Mouse (Mus musculus): Measurements from ENCODE around the gene 4930470P17Rik.
A peak's percentile ranks its signal among the peaks of the same experiment; 100 is the strongest.
"Not testable (repeated sequence)": the region's sequence is repeated elsewhere in the genome, so short reads cannot be mapped to it uniquely, and the experiment has no call there.

4930470P17Rik gene

DNA sequence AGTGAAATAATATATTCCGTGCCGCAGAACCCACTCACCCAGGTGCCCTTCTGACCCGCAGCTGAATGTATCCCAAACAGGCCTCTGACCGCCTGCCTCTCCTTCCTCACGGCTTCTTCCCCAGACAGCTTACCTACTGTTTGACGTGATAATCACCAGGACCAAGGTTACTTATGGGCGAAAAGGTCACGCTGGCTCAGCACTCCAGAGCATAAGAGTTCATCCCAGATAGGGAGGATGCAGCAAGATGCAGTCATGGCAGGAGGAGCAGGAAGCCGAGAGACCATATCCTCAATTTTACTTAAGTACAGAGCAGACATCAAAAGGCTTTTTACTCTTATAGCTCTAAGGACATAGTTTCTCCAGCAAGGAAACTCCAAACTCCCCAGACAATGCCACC, at the start of gene 4930470P17Rik:
4930470P17Rik (minus strand) TSS at position 101 of the 400 bp plus-strand sequence.
- DNase-seq (ENCODE audit: low spot score in 2 of 2): no peak

GRCm38 (mm10) chr2:170651483-170651882, 49.7 kb upstream of the 4930470P17Rik start:
- no peak for DNase-seq (ENCODE audit: low spot score in 2 of 2)

- peak; percentile 63 to 65 for DNase-seq (ENCODE audit: low spot score in 2 of 2)
These were observed 46.7 kb upstream of the 4930470P17Rik start for GRCm38 (mm10) chr2:170648542-170648941.

DNA sequence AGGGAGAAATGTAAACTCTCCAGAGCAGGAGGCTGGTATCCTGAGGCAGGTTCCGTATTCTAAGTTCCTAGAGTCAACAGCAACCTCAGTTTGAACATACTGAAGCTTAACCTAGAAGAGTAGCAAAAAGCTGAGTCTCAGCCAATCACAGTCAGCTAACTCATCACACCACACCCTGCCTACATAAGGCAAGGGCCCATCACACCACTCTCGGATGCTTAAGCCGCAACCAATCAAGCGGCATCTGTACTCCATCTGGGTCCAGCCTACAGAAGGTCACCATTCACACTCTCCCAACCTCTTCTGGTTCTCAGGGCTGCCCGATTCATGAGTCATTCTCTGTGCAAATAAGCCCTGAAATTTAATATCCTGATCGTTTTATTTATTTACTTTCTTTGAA, 44.4 kb upstream of the 4930470P17Rik start:
- no peak for DNase-seq (ENCODE audit: low spot score in 2 of 2)

DNA sequence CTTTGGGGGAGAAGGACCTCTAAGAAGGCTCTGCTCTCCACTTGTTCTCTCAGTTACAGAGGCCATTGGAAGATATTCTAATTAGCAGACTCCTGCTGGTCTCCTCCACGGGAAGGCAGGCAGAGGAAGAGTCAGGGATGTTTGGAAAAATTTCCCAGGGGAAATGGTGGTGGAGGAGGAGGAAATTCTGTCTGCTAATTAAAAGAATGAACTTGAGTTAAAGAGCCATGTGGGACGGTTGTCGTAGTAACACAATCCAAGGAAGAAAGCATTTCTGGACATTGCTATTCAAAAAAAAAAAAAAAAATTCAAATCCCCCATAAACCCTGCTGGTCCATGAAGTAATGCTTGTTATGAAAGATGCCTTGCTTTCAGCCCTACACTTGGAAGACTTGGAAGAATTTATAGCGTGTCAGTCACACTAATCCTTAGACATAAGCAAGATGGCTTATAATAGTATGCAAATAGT, 40.6 kb upstream of the 4930470P17Rik start:
- DNase-seq (ENCODE audit: low spot score in 2 of 2): no peak

- DNase-seq (ENCODE audit: low spot score in 2 of 2): no peak
These were observed 38.5 kb upstream of the 4930470P17Rik start for GRCm38 (mm10) chr2:170640281-170640680.

DNA sequence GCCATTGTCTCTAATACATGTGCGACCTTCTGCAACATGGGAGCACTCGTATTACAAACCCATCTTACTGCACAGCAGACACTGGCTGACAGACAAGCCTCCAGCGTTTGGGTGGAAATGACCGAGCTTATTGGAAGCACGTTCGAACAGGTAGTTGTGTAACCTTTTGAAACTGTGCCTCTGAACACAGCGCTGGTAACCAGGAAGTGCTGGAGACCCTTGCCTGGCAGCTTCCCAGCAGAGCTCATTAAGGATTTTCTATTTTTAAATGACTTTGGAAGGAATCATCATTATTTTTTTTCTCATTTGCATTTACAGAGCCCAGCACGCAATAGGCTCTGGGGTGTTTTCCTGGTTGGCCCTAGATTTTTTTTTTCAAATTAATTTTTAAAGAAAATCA, 36.9 kb upstream of the 4930470P17Rik start:
- DNase-seq (ENCODE audit: low spot score in 2 of 2): no peak

- no peak for DNase-seq (ENCODE audit: low spot score in 2 of 2)
These were observed 31.3 kb upstream of the 4930470P17Rik start for GRCm38 (mm10) chr2:170632998-170633622.

GRCm38 (mm10) chr2:170632386-170632785, 30.6 kb upstream of the 4930470P17Rik start:
- DNase-seq (ENCODE audit: low spot score in 2 of 2): no peak

DNA sequence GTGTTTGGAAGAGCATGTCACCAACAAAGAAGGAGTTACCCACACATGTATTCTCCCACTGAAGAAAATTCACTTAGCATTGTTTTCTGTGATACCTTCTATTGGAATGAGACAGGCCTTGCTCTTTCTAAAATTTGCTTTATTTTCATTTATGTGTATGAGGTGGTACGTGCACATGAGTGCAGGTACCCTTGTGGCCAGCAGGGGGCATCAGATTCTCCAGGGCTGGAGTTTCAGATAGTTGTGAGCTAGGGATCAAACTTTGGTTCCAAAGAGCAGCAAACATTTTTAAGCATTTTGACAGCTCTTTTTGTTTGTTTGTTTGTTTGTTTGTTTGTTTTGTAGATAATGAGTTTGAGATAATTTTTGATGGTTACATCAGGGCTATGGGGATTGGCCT, 29.6 kb upstream of the 4930470P17Rik start:
- no peak for DNase-seq (ENCODE audit: low spot score in 2 of 2)

DNA sequence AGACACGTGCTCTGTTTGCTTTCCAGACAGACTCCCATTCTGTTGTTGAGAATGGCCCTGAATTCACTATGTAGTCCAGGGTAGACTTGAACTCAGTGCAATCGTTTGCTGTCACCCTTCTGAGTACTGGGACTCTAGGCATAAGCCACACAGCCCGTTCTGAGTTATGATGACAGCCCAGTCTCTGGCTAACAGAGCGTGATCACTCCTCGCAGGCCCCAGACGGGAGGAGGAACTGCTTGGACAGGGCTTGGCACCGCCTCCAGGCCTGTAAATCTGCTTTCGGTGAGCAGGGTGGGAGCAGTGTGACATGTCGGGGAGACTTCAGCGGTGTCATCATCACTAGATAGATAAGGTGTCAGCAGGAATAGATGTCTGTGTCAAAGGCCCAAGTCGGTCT, 28.7 kb upstream of the 4930470P17Rik start:
- no peak for DNase-seq (ENCODE audit: low spot score in 2 of 2)

- not testable (repeated sequence) for DNase-seq (ENCODE audit: low spot score in 2 of 2)
These were observed 26.2 kb upstream of the 4930470P17Rik start for GRCm38 (mm10) chr2:170627991-170628390.

- DNase-seq (ENCODE audit: low spot score in 2 of 2): not testable (repeated sequence)
These were observed 22.5 kb upstream of the 4930470P17Rik start for GRCm38 (mm10) chr2:170624201-170624880.

GRCm38 (mm10) chr2:170622985-170623384, 21.2 kb upstream of the 4930470P17Rik start:
- DNase-seq (ENCODE audit: low spot score in 2 of 2): no peak

GRCm38 (mm10) chr2:170618862-170619492, 17.2 kb upstream of the 4930470P17Rik start:
- no peak for DNase-seq (ENCODE audit: low spot score in 2 of 2)

DNA sequence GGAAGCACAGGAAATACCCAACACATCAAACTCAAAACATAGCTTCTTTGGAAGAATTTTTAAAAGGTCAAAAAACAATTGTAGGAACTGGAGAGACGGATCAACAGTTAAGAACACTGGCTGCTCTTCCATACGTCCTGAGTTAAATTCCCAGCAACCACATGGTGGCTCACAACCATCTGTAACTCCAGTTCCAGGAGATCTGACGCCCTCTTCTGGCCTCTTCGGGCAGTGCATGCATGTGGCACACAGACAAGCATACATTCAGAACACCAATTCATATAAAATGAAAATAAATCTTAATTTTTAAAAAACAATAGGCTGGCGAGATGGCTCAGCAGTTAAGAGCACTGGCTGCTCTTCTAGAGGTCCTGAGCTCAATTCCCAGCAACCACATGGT, 10.0 kb upstream of the 4930470P17Rik start:
- DNase-seq (ENCODE audit: low spot score in 2 of 2): not testable (repeated sequence)

GRCm38 (mm10) chr2:170601171-170601570, 646 bp downstream of the 4930470P17Rik start:
- DNase-seq (ENCODE audit: low spot score in 2 of 2): no peak

DNA sequence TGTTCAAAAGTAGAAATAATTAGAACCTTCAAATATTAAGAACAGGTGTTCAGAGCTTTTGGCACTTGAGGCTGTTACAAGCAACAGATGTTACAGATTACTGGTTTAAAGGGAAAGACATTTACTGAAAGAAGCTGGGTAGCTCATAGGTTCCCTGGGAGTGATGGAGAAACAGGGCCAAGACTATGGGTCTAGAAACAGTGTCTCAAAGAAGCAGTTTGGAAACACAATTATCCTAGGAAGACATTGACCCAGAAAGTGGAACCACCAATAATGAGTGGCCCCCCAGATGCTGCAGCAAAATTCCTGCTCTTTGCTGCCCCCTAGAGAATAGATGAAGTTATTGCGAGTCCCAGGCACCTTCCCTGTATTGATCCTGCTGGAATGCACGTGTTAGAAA, 4.2 kb downstream of the 4930470P17Rik start:
- DNase-seq (ENCODE audit: low spot score in 2 of 2): no peak

DNA sequence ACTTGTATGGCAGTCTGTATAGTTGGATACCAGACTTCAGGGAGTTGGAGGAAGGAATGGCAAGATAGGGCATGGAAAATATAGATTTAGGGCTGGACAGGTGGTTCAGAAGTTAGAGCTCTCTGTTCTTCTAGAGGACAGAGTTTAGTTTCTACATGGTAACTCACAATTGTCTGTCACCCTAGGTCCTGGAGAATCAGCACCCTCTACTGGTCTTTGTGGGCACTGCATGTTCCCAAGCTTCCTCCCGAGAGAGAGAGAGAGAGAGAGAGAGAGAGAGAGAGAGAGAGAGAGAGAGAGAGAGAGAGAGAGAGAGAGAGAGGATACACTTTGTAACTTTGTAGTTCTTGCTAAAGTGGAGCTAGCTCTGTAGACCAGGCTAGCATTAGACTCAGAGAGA, 5.1 kb downstream of the 4930470P17Rik start:
- DNase-seq (ENCODE audit: low spot score in 2 of 2): peak; percentile 32 to 64

DNA sequence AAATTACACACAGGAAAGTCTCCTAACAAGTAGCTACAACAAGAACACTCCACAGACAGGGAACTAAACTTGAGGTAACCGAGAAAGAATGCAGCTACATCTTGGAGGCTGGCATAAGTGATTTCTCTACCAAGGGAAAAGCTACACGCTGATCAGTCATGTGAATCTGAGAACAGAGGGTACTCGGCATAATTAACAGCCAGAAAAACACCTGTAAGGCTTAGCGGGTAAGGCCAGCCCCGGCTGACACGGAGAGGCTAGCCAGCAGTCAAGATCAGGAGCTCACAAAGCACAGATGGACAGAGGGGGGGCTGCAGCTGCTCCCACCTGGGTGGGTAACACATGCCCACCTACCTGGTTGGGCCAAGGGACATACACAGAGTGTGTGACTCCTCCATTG, 9.7 kb downstream of the 4930470P17Rik start:
- no peak for DNase-seq (ENCODE audit: low spot score in 2 of 2)

DNA sequence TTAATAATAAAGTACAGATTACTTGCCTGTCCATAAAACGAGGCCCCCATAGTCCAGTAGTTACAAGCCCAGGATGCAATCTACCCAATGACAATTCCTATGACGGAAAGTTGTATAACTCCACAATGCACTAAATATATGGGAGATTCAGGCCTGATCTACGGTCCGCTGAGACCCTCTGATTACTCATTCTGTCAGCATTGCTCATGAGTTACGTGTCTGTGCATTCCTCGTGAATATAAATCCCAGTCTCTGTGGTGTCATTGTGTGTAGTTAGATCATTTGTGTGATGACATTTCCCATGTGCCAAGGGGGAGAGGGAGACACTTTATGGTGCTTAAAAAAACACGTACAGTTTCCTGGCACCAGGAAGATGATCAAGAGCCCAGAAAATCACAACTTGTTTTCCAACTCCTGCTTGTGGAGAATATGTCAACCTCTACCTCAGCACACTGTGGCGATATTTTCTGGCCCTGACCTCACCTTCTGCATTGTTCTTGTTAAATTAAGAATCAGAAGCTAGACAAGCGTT, 13.4 kb downstream of the 4930470P17Rik start:
- no peak for DNase-seq (ENCODE audit: low spot score in 2 of 2)

- DNase-seq (ENCODE audit: low spot score in 2 of 2): no peak
These were observed 17.1 kb downstream of the 4930470P17Rik start for GRCm38 (mm10) chr2:170584678-170585077.

DNA sequence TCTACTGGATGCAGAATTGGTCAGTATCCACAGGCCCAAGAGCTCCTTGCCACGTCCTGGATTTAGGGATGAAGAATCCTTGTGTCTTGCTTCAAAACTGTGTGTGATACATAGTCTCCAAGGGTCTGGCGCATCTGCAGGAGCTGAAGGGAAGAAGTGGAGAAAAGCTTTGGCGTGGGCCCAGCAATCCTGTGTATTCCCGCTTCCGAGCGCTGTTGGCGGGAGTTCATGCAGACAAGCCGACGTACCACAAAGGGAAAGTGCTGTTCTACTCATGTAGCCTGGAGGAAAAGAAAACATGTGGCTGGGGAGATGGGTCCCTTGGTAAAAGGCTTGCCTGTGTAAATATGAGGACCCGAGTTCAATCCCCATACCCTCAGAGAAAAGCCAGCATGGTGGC, 22.3 kb downstream of the 4930470P17Rik start:
- peak in 1 of 2 experiments; percentile 15 for DNase-seq (ENCODE audit: low spot score in 2 of 2)
